Mouse (Mus musculus): ENCODE results near the gene Slc6a11. TPM values are rescaled to one million over a fixed set of nuclear protein-coding genes. Genes with fewer than 3 reads are reported as not detected.

The Slc6a11 gene
- 10 to 100 TPM; 75.8 to 95.3 (median 85.6) TPM for total RNA-seq (2022)

DNA sequence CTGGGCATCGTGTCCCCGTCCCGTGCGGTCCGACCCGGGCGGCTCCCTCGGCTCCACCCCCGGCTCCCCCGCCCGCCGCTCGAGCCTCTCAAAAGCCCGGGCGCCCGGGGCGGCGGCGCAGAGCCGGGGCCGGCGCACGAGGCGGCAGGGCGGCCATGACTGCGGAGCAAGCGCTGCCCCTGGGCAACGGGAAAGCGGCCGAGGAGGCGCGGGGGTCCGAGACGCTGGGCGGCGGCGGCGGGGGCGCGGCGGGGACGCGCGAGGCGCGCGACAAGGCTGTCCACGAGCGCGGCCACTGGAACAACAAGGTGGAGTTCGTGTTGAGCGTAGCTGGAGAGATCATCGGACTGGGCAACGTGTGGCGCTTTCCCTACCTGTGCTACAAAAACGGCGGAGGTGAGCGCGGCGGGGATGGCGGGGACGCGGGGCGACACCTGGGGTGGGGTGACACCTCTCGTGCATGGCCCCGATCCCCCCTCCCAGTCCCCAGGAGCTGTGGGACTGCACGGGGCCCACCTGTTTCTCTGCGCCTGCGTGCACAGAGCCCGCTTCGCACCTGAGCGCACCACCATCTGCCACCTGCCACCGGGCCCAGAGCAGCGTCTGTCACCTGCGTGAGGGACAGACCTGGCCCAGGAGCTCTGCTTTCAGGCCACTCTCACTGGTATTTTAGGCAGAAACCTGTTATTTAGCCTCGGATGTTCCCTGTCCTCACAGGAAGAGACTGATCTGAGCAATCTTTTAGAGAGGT lies at the start of gene Slc6a11:
Gene Slc6a11 (plus strand): TSS at position 120 of the 751 bp plus-strand sequence.
- no peak for DNase-seq (ENCODE audit: low spot score in 2 of 2)

DNA sequence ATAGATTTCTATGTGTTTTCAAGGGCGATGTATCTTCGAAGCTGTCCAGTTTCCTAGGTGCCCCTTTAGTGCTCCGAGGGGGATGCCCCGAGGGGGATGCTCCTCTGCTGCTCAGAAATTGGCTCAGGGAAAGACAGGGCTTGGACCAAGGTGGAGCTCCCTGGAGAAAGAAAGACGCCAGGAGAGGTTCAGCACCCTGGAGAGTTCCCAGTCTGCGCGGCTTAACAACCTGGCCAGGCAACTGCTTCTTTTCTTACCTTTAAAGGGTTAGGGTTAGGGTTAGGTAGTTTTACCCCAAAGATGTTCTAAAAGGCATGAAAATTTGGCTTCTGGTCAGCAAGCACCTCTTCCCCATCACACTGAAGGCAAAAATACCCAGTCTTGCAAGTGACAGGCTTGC lies 43.9 kb upstream of the Slc6a11 start:
- DNase-seq (ENCODE audit: low spot score in 2 of 2), result no peak

DNA sequence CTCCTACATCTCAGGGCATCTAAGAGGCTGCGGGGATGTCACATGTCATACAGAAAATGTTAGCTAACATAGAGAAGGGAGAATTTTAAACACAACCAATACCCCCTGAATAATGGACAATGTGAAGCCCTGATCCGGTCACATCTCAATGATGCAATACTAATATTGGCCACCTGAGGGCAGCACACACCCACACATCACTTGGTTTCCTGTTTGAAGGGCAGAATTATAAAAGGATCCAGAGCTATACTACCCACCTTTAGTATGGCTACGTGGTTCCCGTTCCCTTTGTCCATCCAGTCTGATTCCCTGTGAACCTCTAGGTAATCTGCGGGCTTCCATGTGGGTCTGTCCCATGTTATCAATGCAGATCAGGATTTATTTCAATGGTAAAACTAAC lies 41.4 kb upstream of the Slc6a11 start:
- DNase-seq (ENCODE audit: low spot score in 2 of 2), result peak; percentile 49 to 86

DNA sequence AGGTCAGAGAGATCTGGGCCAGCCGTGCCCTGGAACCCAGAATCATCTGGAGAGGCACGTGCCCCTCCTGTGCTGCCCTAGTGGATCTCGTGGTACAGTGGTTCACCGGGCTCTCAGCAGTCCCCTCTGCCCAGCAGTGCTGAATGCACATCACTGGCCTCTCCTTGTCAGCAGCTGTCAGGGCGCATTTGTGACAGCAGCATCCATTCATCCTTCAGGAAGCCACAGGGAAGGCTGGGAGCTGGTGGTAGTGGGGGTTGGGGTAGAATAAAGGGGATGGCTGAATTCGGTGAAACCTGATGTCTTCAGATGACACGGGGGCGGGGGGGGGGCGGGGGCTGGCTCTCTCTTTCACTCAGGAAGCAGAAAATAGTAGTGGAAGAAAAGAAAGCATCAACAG lies 38.8 kb upstream of the Slc6a11 start:
- DNase-seq (ENCODE audit: low spot score in 2 of 2), result no peak

DNA sequence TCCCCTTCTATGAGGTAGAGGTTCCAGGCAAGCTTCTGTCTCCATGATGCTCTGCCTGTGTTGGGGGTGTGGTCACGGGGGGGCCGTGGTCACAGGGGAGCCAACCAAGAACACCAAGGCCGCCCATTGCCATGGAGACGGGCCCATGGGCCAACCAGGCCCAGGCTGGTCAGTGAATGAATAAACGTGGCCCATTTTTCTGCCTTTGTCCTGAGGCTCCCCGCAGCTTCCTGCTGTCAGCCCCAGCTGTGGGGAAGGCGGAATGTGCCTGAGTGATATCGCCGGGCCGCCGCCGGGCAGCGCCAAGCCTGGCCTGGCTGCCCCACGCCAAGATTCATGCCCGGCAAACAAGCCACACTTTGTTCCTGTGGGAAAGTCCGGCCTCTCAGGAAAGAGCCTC lies 36.8 kb upstream of the Slc6a11 start:
- peak; percentile 69 to 85 for DNase-seq (ENCODE audit: low spot score in 2 of 2)

DNA sequence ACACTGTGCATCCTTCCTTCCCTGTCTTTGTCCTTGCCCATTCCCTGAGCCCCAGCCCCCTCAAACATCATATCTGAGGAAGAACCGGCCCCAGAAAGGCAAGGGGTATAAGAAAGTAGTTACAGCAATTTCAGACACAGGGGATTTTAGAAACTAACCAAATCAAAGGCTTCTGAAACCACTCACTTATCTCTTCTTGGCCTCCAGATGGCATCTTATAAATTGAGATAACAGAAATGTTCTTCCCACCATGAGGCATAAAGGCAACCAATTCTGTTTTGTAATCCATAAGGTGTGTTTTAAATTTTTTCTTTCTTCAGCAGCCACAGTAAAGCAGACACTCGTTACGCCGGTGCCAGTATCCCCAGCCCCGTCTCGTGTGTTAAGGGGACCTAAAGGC lies 34.5 kb upstream of the Slc6a11 start:
- DNase-seq (ENCODE audit: low spot score in 2 of 2), result no peak

DNA sequence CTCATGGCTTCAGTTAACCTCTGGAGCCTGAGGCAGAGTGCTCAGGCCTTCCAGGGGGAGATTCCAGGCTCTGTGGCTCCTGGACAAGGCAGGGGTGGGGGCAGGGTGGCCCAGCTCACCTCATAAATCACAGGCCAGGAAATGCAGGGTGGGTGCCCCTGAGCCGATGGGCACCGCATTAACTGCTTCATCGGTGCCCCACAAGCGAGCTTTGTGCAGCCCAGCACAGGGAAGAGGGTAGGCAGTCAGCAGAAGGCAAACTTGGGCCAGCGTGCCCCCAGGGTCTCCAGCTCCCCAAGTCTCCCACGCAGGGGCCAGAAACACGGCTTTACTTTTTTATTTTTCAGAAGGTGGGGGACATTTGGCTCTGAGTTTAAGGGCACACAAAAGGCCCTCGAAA lies 29.1 kb upstream of the Slc6a11 start:
- no peak for DNase-seq (ENCODE audit: low spot score in 2 of 2)

DNA sequence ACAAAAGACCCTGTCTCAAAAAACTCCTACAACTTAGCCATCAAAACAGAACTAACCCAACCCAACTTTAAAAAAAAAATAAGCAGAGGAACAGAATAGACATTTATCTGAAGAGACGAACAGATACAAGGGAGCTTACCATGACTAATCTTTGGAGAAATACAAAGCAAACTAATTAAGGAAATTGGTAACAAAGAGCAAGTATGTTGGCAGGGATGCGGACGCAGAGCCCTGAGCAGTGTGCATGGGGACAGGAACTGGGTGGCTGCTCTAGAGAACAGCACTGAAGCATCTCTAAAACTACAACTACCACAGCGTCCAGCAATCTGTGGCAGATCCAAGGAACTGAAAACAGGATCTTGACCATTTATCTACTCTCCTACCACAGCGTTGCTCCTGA lies 11.5 kb upstream of the Slc6a11 start:
- DNase-seq (ENCODE audit: low spot score in 2 of 2), result no peak

DNA sequence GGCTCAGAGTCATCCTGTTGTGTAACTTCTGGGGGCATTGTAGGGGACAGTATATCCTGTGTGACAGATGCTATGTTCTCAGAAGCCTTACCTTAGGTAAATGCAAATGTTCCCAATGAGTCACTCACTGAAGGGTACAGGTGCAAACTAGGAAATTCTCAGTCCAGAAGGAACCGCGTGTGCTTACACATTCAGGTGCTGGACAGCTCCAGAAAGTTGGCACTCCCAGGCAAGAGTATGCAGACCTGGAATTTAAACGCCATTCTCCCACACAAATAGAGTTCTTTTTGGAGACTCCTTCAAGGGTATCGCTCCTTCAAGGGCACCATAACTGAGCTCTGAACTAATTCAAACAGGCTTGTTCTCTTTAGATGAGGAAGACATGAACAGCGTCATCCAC lies 5.5 kb upstream of the Slc6a11 start:
- no peak for DNase-seq (ENCODE audit: low spot score in 2 of 2)

DNA sequence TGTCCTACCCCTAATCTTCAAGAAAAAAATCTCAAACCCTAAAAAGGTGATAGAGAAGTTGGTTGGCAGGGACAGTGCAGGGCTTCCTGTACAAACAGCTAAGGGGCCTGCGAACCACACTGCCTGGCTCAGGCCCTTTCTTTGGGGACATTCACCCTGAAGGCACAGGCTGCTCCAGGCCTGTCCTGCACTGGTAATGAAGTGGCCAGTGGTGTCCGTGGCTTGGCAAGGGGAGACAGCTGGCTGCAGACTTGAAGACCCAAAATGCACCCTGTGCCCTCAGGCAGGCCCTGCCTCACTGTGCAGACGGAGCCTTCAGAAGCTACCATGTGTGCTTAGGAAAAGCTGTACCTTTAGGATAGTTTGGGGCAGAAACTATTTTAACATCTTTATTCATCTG lies 1.4 kb downstream of the Slc6a11 start:
- no peak for DNase-seq (ENCODE audit: low spot score in 2 of 2)

DNA sequence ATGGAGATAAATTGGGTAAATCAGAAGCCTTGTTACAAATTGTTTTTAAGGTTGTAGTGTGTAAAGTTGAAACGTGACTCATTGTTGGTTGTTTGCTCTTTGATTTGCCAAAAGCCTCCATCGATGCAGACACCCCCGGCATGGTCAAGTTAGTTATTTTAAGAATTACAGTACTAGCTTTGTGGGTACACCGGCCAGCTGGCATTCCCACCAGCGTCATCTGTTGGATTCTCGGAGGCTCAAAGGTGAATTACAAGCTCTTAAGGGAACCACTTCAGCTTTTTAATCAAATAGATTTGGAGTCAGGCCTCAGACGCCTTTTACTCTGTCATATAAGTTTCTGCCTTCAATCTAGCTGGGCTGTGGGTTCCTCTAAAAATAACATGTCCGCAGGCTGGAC lies 1.9 kb downstream of the Slc6a11 start:
- no peak for DNase-seq (ENCODE audit: low spot score in 2 of 2)

DNA sequence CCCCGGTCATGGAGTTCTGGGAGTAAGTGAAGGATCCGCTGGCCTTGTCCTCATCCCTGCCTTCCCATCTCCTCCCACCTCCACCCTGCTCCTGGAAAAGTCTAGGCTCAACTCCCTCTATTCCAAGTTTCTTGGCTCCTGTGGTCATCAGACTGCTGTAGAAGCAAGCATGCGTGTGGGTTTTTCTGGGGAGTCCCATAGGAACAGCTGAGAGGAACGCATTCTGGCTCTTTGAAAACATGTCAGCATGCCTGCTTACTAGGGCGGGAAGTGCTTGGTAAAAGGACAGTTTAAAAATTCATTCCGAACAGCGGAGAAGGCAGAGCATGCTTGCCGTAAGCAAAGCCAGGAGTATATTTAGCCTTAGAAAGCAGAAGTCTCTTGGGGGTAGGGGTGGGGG lies 7.9 kb downstream of the Slc6a11 start:
- DNase-seq (ENCODE audit: low spot score in 2 of 2), result no peak

DNA sequence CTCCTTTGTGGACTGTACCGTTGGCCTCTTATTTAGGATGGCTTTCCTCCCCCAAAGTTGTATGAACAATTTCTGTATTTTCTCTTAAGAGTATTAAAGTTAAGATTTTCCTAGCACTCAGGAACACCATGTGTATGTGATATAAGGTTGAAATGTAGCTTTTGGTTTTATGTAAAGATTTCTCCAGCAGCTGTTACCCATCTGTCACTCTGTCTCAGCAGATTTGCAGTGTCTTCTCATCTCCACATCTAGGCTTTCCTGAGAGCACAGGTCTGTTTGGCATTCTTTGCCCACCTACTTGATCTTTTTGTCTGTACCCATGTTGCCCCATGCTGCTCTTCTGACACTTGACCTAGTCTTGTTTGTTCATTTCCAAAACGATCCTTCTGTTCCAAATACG lies 10.4 kb downstream of the Slc6a11 start:
- no peak for DNase-seq (ENCODE audit: low spot score in 2 of 2)

DNA sequence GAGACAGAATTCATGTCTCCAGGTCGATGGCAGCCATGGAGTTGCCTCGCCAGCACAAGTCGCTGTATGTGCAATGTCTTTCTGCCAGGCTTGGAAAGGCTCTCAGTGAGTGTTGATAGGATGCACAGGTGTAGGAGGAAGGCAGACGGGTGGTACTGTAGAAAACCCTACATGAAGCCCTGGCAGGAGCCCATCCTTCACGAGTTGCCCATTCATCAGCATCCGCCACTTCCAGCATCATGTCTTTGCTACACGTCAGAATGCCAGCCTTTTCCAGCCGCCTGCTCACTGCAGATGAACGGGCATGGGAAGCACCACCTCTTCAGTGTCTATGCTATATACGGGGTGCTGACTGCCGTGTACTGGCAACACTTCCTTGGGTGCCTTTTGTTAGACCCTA lies 11.4 kb downstream of the Slc6a11 start:
- DNase-seq (ENCODE audit: low spot score in 2 of 2), result no peak

DNA sequence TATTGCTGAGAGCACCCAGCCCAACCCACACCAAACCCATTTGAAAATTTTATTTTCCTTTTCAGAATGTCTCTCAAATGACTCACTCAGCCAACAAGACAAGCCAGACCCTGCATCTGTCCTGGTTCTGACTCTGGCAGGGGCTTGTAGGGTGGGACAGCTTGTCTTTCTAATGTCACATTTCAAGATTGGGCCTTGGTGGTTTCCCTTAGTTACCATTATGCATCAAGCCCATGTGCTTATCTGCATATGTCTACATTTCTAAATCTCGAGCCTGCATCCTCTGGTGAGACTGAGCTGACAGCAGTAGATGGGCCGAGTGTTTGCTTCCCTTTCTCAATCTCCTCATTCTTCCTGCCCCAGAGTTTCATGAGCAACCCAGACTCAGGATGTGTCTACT lies 12.5 kb downstream of the Slc6a11 start:
- peak; percentile 40 to 61 for DNase-seq (ENCODE audit: low spot score in 2 of 2)

DNA sequence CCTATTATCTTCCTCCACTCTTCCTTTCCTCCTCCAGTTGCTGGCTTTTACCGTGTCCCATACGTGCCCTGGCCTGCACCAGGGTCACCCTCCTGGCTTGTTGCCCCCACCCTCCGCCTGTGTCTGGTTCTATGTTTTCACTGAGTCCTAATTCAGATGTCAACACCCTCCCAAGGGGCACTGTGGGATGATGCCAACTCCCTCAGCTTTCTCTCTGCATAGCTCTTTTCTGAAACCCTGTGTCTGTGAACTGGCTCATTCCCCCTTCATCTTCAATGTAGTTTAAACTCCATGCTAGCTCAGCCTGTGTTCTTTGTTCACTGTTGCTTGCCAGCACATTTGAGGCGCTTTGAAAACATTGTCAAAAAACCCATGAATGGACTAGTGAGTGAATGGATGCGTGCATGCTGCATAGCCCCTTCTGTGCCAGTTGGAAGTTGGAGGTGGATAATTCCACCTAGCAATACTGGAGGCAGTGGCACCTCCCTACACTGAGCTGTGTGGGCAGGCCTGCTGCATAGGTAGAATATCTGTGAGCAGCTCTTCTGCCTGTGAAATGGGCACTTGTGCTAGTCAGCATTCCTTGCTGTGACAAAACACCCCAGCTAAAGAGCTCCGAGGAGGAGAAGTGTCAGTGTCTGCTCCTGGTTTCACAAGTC lies 13.5 kb downstream of the Slc6a11 start:
- DNase-seq (ENCODE audit: low spot score in 2 of 2), result no peak

DNA sequence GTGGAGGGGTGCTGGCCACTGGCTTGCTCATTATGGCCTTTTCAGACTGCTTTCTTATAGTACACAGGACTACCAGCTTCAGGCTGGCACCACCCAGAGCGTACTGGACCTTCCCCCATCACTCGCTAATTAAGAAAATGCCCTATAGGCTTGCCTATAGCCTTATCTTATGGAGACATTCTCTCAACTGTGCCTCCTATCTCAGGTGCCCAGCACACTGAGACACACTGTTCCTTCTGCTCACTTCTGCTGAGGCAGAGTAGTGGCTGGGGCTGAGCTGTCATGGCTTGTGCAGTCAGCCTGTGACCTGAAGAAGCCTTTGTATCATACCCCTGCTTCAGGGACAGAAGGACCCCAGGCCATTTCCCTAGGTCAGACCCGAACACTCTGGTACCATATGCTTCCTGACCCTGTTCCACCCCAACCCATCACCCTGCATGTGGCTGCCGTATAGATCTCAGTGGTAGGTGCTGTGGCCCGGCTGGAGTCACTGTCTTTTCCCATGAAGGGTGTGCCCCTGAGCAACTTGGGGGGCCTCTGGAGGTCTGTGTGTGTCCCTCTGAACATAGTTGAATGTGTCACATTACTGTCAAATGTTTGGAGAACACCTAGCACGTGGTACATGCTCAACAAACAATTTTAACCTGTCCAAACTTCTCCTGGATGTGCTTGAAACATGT lies 14.7 kb downstream of the Slc6a11 start:
- no peak for DNase-seq (ENCODE audit: low spot score in 2 of 2)

DNA sequence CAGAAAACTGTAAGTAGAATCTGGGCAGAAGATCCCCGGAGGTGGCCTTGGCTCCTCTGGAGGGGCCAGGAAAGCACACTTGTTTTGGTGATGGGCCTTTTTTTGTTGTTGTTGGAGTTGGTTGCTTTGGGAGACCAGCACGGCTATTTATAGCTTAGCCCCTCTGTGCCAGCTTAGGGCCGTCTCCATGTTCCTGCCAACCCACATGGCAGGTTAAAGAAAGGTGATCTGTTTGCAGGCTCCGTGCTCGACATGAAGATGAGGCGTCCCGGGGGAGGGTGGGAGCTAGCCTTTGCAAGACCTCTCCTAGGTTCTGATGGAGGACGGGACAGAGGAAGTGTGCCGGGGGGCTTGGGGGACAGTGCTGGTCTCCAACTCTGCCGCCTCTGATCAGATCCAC lies 24.7 kb downstream of the Slc6a11 start:
- no peak for DNase-seq (ENCODE audit: low spot score in 2 of 2)

DNA sequence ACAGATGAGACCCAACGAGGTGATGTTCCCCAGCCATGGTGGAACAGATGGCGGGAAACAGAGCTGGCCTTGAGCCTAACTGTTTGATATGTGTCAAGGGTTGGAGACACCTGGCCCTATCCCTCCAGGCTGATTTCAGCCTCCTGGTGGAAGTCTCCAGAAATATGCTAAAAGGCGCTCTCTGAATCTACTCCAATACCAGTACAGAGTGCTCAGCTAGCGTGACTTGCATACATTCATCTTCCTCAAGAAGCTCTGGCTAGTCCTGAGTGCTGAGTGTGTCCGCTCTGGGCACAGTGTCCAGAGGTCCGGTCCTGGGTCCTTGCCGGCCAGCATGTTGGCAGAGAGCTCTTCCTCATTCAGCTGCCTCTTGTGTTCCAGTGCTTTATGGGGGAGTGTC lies 27.8 kb downstream of the Slc6a11 start:
- peak; percentile 57 to 61 for DNase-seq (ENCODE audit: low spot score in 2 of 2)

DNA sequence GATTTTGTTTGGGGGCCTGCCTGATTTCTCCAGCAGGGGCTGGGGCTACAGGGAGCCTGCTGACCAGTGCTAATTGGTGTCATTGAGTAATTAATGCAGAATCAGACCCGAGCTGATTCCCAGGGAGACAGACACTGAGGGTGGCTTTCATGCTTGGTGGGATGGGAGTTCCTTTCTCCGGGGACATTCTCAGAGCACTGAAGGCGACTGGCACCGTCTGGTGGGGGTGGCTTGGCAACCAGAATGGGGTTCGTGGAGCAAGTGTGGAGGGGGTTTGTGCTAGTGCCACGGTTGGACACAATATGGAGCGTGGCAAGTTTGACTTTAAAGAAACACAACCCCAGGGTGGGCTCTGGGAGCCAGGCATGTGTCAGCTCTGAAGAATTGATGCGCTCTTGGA lies 29.7 kb downstream of the Slc6a11 start:
- peak in 1 of 2 experiments; percentile 54 for DNase-seq (ENCODE audit: low spot score in 2 of 2)

DNA sequence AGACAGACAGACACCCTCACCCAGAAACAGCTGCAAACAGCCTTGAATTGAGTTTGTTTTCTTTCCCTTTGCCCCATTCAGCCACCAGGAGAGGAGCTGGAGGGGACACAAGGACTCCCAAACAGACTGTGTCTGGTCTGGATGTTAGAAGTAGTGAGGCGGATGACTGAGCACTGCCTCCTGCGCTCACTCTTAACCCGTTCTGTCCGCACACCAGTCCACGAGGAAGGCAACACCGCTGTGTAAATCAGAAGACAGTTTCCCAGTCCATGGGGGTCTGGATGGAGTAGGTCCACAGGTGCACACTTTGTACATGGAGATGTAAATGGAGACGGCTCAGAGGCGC lies 43.0 kb downstream of the Slc6a11 start:
- DNase-seq (ENCODE audit: low spot score in 2 of 2), result no peak

DNA sequence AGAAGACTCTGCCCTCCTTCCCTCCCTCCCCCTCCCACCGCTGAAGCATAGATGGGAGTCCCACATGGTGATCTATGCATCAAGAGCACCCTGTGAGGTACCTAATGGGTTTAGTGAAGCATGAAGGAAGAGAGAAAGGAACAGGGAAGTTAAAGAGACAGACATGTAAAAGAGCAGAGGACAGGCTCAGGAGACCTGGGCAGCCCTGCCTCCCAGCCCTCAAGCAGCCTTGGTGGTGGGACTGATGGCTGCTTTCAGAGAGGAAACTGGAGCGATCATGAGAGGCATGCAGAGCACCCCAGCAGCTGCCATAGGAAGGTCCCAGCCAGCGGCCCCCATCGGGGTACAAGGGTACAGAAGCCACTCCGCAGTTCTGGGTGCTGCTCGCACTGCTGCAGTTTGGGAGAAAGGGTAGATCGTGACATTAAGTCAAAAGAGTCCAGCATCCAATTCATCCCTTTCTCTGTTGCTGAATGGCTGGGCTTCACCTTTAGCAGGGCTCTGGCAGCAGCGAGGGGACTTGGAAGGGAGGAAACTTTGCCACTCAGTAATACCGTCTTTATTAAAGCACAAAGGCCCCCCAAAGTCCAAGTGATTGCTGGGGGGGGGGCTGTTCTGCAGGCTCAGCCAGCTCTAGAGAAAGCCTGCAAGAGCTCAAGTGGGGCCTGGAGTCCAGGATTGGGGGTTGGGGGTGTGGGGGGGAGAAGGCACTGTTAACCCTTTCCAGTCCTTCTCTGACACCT lies 43.5 kb downstream of the Slc6a11 start:
- DNase-seq (ENCODE audit: low spot score in 2 of 2), result no peak

Data from layer of hippocampus, adult 8-10 months (tissue).